Mouse (Mus musculus) heart, adult 2 months (tissue): Measurements from ENCODE around the gene Mrpl23.

ENCODE experiments used
- CTCF ChIP-seq: fragments of 200-600 bp; IDR thresholded peaks from 2 replicates; pipeline ENCODE4 v1.8.1; 2022; ENCODE audit warnings: antibody characterized with exemption, mild to moderate bottlenecking, moderate library complexity
- EP300 ChIP-seq: fragments of 200-500 bp; IDR thresholded peaks from 2 replicates; pipeline ENCODE4 v1.6.1; 2011; ENCODE audit warnings: low read depth, low read length, control low read depth; ENCODE audit not compliant: insufficient read depth

GRCm38 (mm10) chr7:142531973-142532521 is 439 bp upstream of the Mrpl23 start:
- TF ChIP-seq EP300 (no peak), CTCF (no peak)
